26 mouse cellular contexts compared by ENCODE assay signal in genomic region chr17:5834166-5834565, GRCm38 (mm10).
"Had no signal": no experiment of that assay in that cellular context is flagged by ENCODE, and none has a peak within 500 bp of the region (broad histone marks: within the 10 kb centered on the region; RNA-seq: fewer than 3 reads in every experiment).

No protein-coding gene starts in this region.

- H3K4me2 ChIP-seq: heart, embryonic 11.5 days; heart, embryonic 13.5 days; heart, embryonic 15.5 days; hindbrain, embryonic 13.5 days; hindbrain, embryonic 15.5 days; kidney, embryonic 15.5 days; limb, embryonic 13.5 days; limb, embryonic 15.5 days; liver, embryonic 12.5 days had no signal

- ATAC-seq: hindbrain, postnatal 0 days; intestine, embryonic 16.5 days; liver, embryonic 12.5 days had no signal

- H3K9me3 ChIP-seq: heart, embryonic 15.5 days; hindbrain, embryonic 13.5 days; hindbrain, embryonic 15.5 days; kidney, embryonic 15.5 days; limb, embryonic 13.5 days; limb, embryonic 15.5 days; liver, embryonic 12.5 days had no signal

- H3K27ac ChIP-seq: heart, adult 2 months; heart, embryonic 13.5 days; heart, embryonic 15.5 days; hindbrain, embryonic 13.5 days; hindbrain, embryonic 15.5 days; hindbrain, postnatal 0 days; kidney, postnatal 0 days; limb, embryonic 13.5 days; limb, embryonic 15.5 days; liver, embryonic 12.5 days; liver, embryonic 14.5 days had no signal

- H3K9ac ChIP-seq: heart, embryonic 13.5 days; heart, embryonic 15.5 days; hindbrain, embryonic 13.5 days; hindbrain, embryonic 15.5 days; kidney, embryonic 15.5 days; limb, embryonic 13.5 days; limb, embryonic 15.5 days; liver, embryonic 12.5 days; liver, embryonic 14.5 days had no signal

- DNase-seq: gastrocnemius, postnatal 14 days; gastrocnemius, postnatal 36 days; heart, adult 11 months; heart, adult 2 months; heart, postnatal 14 days; heart, postnatal 36 days; kidney, adult 11 months; kidney, adult 2 months; kidney, adult 9 months; kidney, postnatal 14 days; kidney, postnatal 36 days; layer of hippocampus, adult 9-11 months; layer of hippocampus, postnatal 36 days had no signal

- H3K36me3 ChIP-seq: heart, embryonic 15.5 days; hindbrain, embryonic 13.5 days; hindbrain, embryonic 15.5 days; kidney, embryonic 15.5 days; limb, embryonic 15.5 days; liver, embryonic 12.5 days had no signal

- H3K27me3 ChIP-seq: heart, embryonic 13.5 days; heart, embryonic 15.5 days; hindbrain, embryonic 13.5 days; hindbrain, embryonic 15.5 days; kidney, embryonic 15.5 days; limb, embryonic 13.5 days; limb, embryonic 15.5 days; liver, embryonic 12.5 days had no signal

- H3K4me1 ChIP-seq: hindbrain, embryonic 15.5 days; limb, embryonic 13.5 days; limb, embryonic 15.5 days had no signal

- H3K4me3 ChIP-seq: heart, adult 2 months; heart, embryonic 13.5 days; heart, embryonic 15.5 days; hindbrain, embryonic 13.5 days; hindbrain, embryonic 15.5 days; kidney, embryonic 15.5 days; limb, embryonic 13.5 days; limb, embryonic 15.5 days; liver, embryonic 12.5 days had no signal
